ENCODE assay signal across 12 mouse cellular contexts in the genomic region with DNA sequence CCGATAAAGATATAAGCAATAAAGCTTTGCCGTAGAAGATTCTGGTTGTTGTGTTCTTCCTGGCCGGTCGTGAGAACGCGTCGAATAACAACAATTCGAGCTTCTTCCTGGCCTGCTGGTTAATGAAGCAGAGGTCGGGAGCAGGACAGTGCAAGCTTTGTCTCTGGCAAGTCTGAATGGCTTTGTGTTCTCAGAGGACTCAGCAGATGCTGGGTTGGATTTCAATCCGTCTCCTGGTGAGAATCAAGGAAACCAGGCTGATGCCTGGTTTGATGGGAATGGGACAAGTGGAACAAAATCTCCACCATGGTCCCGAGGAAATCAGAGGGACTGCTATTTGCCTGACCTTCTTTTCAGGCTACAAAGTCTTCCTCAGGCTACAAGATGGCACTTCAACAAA. TPM values are rescaled to one million over a fixed set of nuclear protein-coding genes. Genes with fewer than 3 reads are reported as not detected.
DNase-seq lines count a peak whose midpoint lies in the region; ATAC-seq lines count a peak whose summit lies in the region.
"Had no signal": no experiment of that assay in that cellular context is flagged by ENCODE, and none has a peak within 500 bp of the region (broad histone marks: within the 10 kb centered on the region; RNA-seq: fewer than 3 reads in every experiment).

No protein-coding gene starts in this region.

- WGBS in embryonic facial prominence, embryonic 11.5 days: 22% methylated on average over 10 of the region's 11 CpGs
- 38% methylated on average over 10 of the region's 11 CpGs for whole genome bisulfite sequencing in hindbrain, embryonic 14.5 days
- WGBS in neural tube, embryonic 13.5 days: 41% methylated on average over 11 of the region's 11 CpGs

- H3K4me1 ChIP-seq in embryonic facial prominence, embryonic 11.5 days (ENCODE audit: control insufficient read depth, insufficient read depth, low read length): no peaks in the 10 kb centered on the region
- peaks cover 5% of the 10 kb centered on the region; the same call in 1 of the 2 replicates for H3K4me1 ChIP-seq in hindbrain, embryonic 14.5 days (replicated peaks; ENCODE audit: control insufficient read depth, insufficient read depth, low read length)
- peaks cover 9% of the 10 kb centered on the region for H3K4me1 ChIP-seq in neural tube, embryonic 13.5 days (replicated peaks)
- H3K4me1 ChIP-seq: kidney, embryonic 15.5 days; stomach, embryonic 15.5 days had no signal

- H3K4me3 ChIP-seq in embryonic facial prominence, embryonic 11.5 days (ENCODE audit: low read depth, low read length): no peak overlapping the region
- no peak overlapping the region for H3K4me3 ChIP-seq in hindbrain, embryonic 14.5 days (replicated peaks; ENCODE audit: low read length)
- H3K4me3 ChIP-seq in neural tube, embryonic 13.5 days: no peak overlapping the region
- H3K4me3 ChIP-seq: heart, embryonic 10.5 days; kidney, embryonic 15.5 days; stomach, embryonic 15.5 days had no signal

- ATAC-seq in embryonic facial prominence, embryonic 11.5 days (replicated peaks; ENCODE audit: insufficient number of reproducible peaks, low FRiP score, low TSS enrichment, low read depth): no peak
- ATAC-seq in hindbrain, embryonic 14.5 days (ENCODE audit: low FRiP score): no peak
- no peak for ATAC-seq in neural tube, embryonic 13.5 days (ENCODE audit: low read depth)

- H3K4me2 ChIP-seq in embryonic facial prominence, embryonic 11.5 days (ENCODE audit: low read depth, low read length): no peak overlapping the region
- no peak overlapping the region for H3K4me2 ChIP-seq in hindbrain, embryonic 14.5 days (replicated peaks)
- no peak overlapping the region for H3K4me2 ChIP-seq in neural tube, embryonic 13.5 days
- H3K4me2 ChIP-seq: kidney, embryonic 15.5 days; stomach, embryonic 15.5 days had no signal

- H3K9ac ChIP-seq in embryonic facial prominence, embryonic 11.5 days (replicated peaks; ENCODE audit: low read length): no peak overlapping the region
- H3K9ac ChIP-seq in hindbrain, embryonic 14.5 days: no peak overlapping the region
- peak overlapping the region; percentile 23; the same call in 1 of the 2 replicates for H3K9ac ChIP-seq in neural tube, embryonic 13.5 days
- H3K9ac ChIP-seq: kidney, embryonic 15.5 days; stomach, embryonic 15.5 days had no signal

- peak; percentile 31 for DNase-seq in embryo, embryonic 10.5 days (ENCODE audit: low spot score)
- DNase-seq in embryo, embryonic 11 days: no peak
- peak; percentile 32 for DNase-seq in embryonic facial prominence, embryonic 11.5 days (ENCODE audit: low spot score)
- no peak for DNase-seq in hindbrain, embryonic 14.5 days (ENCODE audit: low spot score)
- DNase-seq in right cerebral cortex, adult 18-20 months: no peak
- no peak for DNase-seq in yolk sac, embryonic 10.5 days (ENCODE audit: low spot score)
- no peak for DNase-seq in urinary bladder, postnatal 10 days (ENCODE audit: low spot score)
- DNase-seq: lung, postnatal 4 days had no signal

- H3K36me3 ChIP-seq in embryonic facial prominence, embryonic 11.5 days (replicated peaks; ENCODE audit: control insufficient read depth, insufficient read depth, low read depth, low read length): peaks cover 2% of the 10 kb centered on the region; the same call in 1 of the 2 replicates
- peaks cover 45% of the 10 kb centered on the region for H3K36me3 ChIP-seq in hindbrain, embryonic 14.5 days (replicated peaks; ENCODE audit: control insufficient read depth, insufficient read depth)
- peaks cover 40% of the 10 kb centered on the region for H3K36me3 ChIP-seq in neural tube, embryonic 13.5 days

- H3K27ac ChIP-seq in embryonic facial prominence, embryonic 11.5 days (replicated peaks; ENCODE audit: low read depth, low read length): peak overlapping the region; percentile 38; the same call in 1 of the 2 replicates
- peak overlapping the region; percentile 47 for H3K27ac ChIP-seq in hindbrain, embryonic 14.5 days
- H3K27ac ChIP-seq in neural tube, embryonic 13.5 days (replicated peaks): peak overlapping the region; percentile 81
- H3K27ac ChIP-seq: heart, embryonic 10.5 days; kidney, embryonic 15.5 days; stomach, embryonic 15.5 days had no signal

- no peaks in the 10 kb centered on the region for H3K9me3 ChIP-seq in embryonic facial prominence, embryonic 11.5 days (replicated peaks; ENCODE audit: control insufficient read depth, low read length)
- H3K9me3 ChIP-seq in hindbrain, embryonic 14.5 days (ENCODE audit: control insufficient read depth, low read length): no peaks in the 10 kb centered on the region
- no peaks in the 10 kb centered on the region for H3K9me3 ChIP-seq in neural tube, embryonic 13.5 days
- H3K9me3 ChIP-seq: heart, embryonic 10.5 days; kidney, embryonic 15.5 days; stomach, embryonic 15.5 days had no signal

- H3K27me3 ChIP-seq in embryonic facial prominence, embryonic 11.5 days (ENCODE audit: control insufficient read depth, insufficient read depth, low read length): no peaks in the 10 kb centered on the region
- H3K27me3 ChIP-seq in hindbrain, embryonic 14.5 days (ENCODE audit: control insufficient read depth, insufficient read depth, low read length): no peaks in the 10 kb centered on the region
- no peaks in the 10 kb centered on the region for H3K27me3 ChIP-seq in neural tube, embryonic 13.5 days
- H3K27me3 ChIP-seq: kidney, embryonic 15.5 days; stomach, embryonic 15.5 days had no signal

RNA-seq across cellular contexts. Expression of a gene that starts 49.2 kb away (rescaled TPM):
- polyA plus RNA-seq in embryonic facial prominence, embryonic 11.5 days (2014; fragmentation: Nextera tagmentation; extraction: Ambion mirVana): 520 and 537 TPM in 2 replicates
- 459 and 508 TPM in 2 replicates for polyA plus RNA-seq in hindbrain, embryonic 14.5 days (2014; fragmentation: Nextera tagmentation; extraction: Ambion mirVana)
- 517 and 659 TPM in 2 replicates for polyA plus RNA-seq in neural tube, embryonic 13.5 days (2015; fragmentation: Nextera tagmentation; extraction: Ambion mirVana)

Comparison
In these comparisons a context has a peak if more than half of its experiments do, and no peak if none do; other contexts are left out.
1. DNase-seq: peak in embryo, embryonic 10.5 days (single experiment) and embryonic facial prominence, embryonic 11.5 days (single experiment); none in embryo, embryonic 11 days (single experiment), hindbrain, embryonic 14.5 days (single experiment), right cerebral cortex, adult 18-20 months (single experiment), yolk sac, embryonic 10.5 days (single experiment) and urinary bladder, postnatal 10 days (single experiment).
2. Peak in every context shown above with its lines, with median percentiles within 50 percentile points of each other: H3K27ac ChIP-seq.